Comparison of ENCODE assay signal across 8 mouse cellular contexts in the genomic region with DNA sequence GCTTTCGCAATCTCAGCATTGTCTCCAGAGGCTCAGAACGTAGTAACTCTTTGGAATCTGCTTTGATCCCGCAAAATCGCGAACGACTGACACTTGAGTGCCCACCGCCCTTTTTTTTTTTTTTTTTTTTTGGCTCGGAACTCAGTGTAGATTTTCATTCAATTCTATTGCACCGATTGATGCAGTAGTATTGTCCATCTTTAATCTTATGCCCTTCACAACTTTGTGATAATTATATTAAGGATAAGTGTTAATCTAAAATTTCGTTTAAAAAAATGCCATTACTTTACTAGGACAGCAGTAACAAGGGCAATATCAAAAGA. TPM values are rescaled to one million over a fixed set of nuclear protein-coding genes. Genes with fewer than 3 reads are reported as not detected.
DNase-seq lines count a peak whose midpoint lies in the region; ATAC-seq and TF ChIP-seq lines count a peak whose summit lies in the region.

No protein-coding gene starts in this region.

- WGBS in heart, embryonic 16.5 days = under 1% methylated on average over 10 of the region's 10 CpGs
- WGBS in bone marrow, adult 2 months = 2% methylated on average over 10 of the region's 10 CpGs
- under 1% methylated on average over 10 of the region's 10 CpGs for WGBS in hindbrain, embryonic 13.5 days
- under 1% methylated on average over 10 of the region's 10 CpGs for WGBS in midbrain, embryonic 13.5 days

- H3K9me3 ChIP-seq in heart, embryonic 16.5 days (replicated peaks; ENCODE audit: control insufficient read depth, low read length) = no peaks in the 10 kb centered on the region
- H3K9me3 ChIP-seq in hindbrain, embryonic 13.5 days = no peaks in the 10 kb centered on the region
- no peaks in the 10 kb centered on the region for H3K9me3 ChIP-seq in midbrain, embryonic 13.5 days

- peak overlapping the region; percentile 59 for H3K4me2 ChIP-seq in heart, embryonic 16.5 days (ENCODE audit: low read depth, low read length)
- H3K4me2 ChIP-seq in hindbrain, embryonic 13.5 days = peak overlapping the region; percentile 94
- peak overlapping the region; percentile 97 for H3K4me2 ChIP-seq in midbrain, embryonic 13.5 days (replicated peaks)

- H3K4me3 ChIP-seq in heart, embryonic 16.5 days (ENCODE audit: low read length) = peak overlapping the region; percentile 88
- H3K4me3 ChIP-seq in bone marrow, adult 2 months (replicated peaks; ENCODE audit: control insufficient read depth, low read depth, low read length) = peak overlapping the region; percentile 15
- peak overlapping the region; percentile 76 for H3K4me3 ChIP-seq in hindbrain, embryonic 13.5 days
- H3K4me3 ChIP-seq in midbrain, embryonic 13.5 days (replicated peaks) = peak overlapping the region; percentile 79

- H3K27ac ChIP-seq in heart, embryonic 16.5 days (ENCODE audit: low read length) = no peak overlapping the region
- H3K27ac ChIP-seq in bone marrow, adult 2 months (ENCODE audit: control insufficient read depth, insufficient read depth, low read depth, low read length, poor library complexity) = no peak overlapping the region
- no peak overlapping the region for H3K27ac ChIP-seq in hindbrain, embryonic 13.5 days
- no peak overlapping the region for H3K27ac ChIP-seq in midbrain, embryonic 13.5 days

- H3K27me3 ChIP-seq in heart, embryonic 16.5 days (ENCODE audit: control insufficient read depth, insufficient read depth, low read length) = no peaks in the 10 kb centered on the region
- H3K27me3 ChIP-seq in hindbrain, embryonic 13.5 days = no peaks in the 10 kb centered on the region
- H3K27me3 ChIP-seq in midbrain, embryonic 13.5 days = no peaks in the 10 kb centered on the region

- H3K36me3 ChIP-seq in heart, embryonic 16.5 days (ENCODE audit: control insufficient read depth, insufficient read depth) = peaks cover 7% of the 10 kb centered on the region
- no peaks in the 10 kb centered on the region for H3K36me3 ChIP-seq in hindbrain, embryonic 13.5 days
- H3K36me3 ChIP-seq in midbrain, embryonic 13.5 days = peaks cover 8% of the 10 kb centered on the region

- no peak for TF ChIP-seq POLR2A in bone marrow, adult 2 months (IDR thresholded peaks at IDR 0.05; ENCODE audit: borderline replicate concordance, control insufficient read depth, low read depth, low read length)

- peaks cover 9% of the 10 kb centered on the region for H3K4me1 ChIP-seq in heart, embryonic 16.5 days (ENCODE audit: control insufficient read depth, insufficient read depth, low read length)
- no peaks in the 10 kb centered on the region; the same call in 1 of the 2 replicates for H3K4me1 ChIP-seq in bone marrow, adult 2 months (ENCODE audit: control insufficient read depth, insufficient read depth, low read length)
- peaks cover 13% of the 10 kb centered on the region for H3K4me1 ChIP-seq in hindbrain, embryonic 13.5 days (replicated peaks)
- H3K4me1 ChIP-seq in midbrain, embryonic 13.5 days (replicated peaks) = peaks cover 14% of the 10 kb centered on the region

- no peak for TF ChIP-seq CTCF in bone marrow, adult 2 months (IDR thresholded peaks at IDR 0.05; ENCODE audit: control insufficient read depth, insufficient read depth, low read length)

- ATAC-seq in heart, embryonic 16.5 days (replicated peaks; ENCODE audit: extremely low read depth, insufficient read depth, low FRiP score) = no peak
- no peak for ATAC-seq in hindbrain, embryonic 13.5 days (ENCODE audit: low FRiP score)
- ATAC-seq in midbrain, embryonic 13.5 days = no peak

- intact Hi-C loops in gastrocnemius, postnatal 14 days (cut with DNase I; ENCODE audit: low total_unique reads) = no loop called here

- H3K9ac ChIP-seq in heart, embryonic 16.5 days (ENCODE audit: low read length) = peak overlapping the region; percentile 51; the same call in 1 of the 2 replicates
- H3K9ac ChIP-seq in hindbrain, embryonic 13.5 days = 0 out of 2 replicates have a peak overlapping the region, but pooled peaks have one; percentile 20
- 0 out of 2 replicates have a peak overlapping the region, but pooled peaks have one; percentile 14 for H3K9ac ChIP-seq in midbrain, embryonic 13.5 days (replicated peaks)

- DNase-seq in heart, adult 8-10 months (ENCODE audit: low spot score) = no peak
- no peak for DNase-seq in thymus, postnatal 14 days
- no peak for DNase-seq in cerebellum, adult 18-20 months
- DNase-seq in gastrocnemius, postnatal 14 days = no peak

RNA-seq across cellular contexts. Expression of gene 4933430I17Rik, which starts 0.3 kb away (rescaled TPM):
- polyA plus RNA-seq in heart, embryonic 16.5 days (2015; fragmentation: Nextera tagmentation; extraction: Ambion mirVana) = 0.32 and 0.41 TPM in 2 replicates
- under 1 TPM in 1 of 4 experiments, not detected in 3; 0.16 TPM for total RNA-seq in heart, adult 8-10 months (2022)
- not detected in 2 replicates for polyA plus RNA-seq in bone marrow, adult 2 months (2011; ENCODE audit: insufficient read depth, insufficient read length, low replicate concordance, missing spikeins)
- polyA plus RNA-seq in hindbrain, embryonic 13.5 days (2015; fragmentation: Nextera tagmentation; extraction: Ambion mirVana) = 0.55 and 0.82 TPM in 2 replicates
- 1.1 and 1.5 TPM in 2 replicates for polyA plus RNA-seq in midbrain, embryonic 13.5 days (2015; fragmentation: Nextera tagmentation; extraction: Ambion mirVana)
- total RNA-seq in gastrocnemius, postnatal 14 days (2021) = under 1 TPM; 0.33 to 0.45 TPM

RNA-seq across cellular contexts. Expression of gene Pole3, which starts 0.6 kb away (rescaled TPM):
- polyA plus RNA-seq in heart, embryonic 16.5 days (2015; fragmentation: Nextera tagmentation; extraction: Ambion mirVana) = 47.8 and 51.4 TPM in 2 replicates
- 10 to 100 TPM; 16.9 to 21.1 (median 17.9) TPM for total RNA-seq in heart, adult 8-10 months (2022)
- 56.5 and 57.6 TPM in 2 replicates for polyA plus RNA-seq in bone marrow, adult 2 months (2011; ENCODE audit: insufficient read depth, insufficient read length, low replicate concordance, missing spikeins)
- 68.2 and 70.3 TPM in 2 replicates for polyA plus RNA-seq in hindbrain, embryonic 13.5 days (2015; fragmentation: Nextera tagmentation; extraction: Ambion mirVana)
- polyA plus RNA-seq in midbrain, embryonic 13.5 days (2015; fragmentation: Nextera tagmentation; extraction: Ambion mirVana) = 81.3 and 87.2 TPM in 2 replicates
- total RNA-seq in gastrocnemius, postnatal 14 days (2021) = 10 to 100 TPM; 15.8 to 16.9 TPM

RNA-seq across cellular contexts. Expression of gene Alad, which starts 5.7 kb away (rescaled TPM):
- polyA plus RNA-seq in heart, embryonic 16.5 days (2015; fragmentation: Nextera tagmentation; extraction: Ambion mirVana) = 57.6 and 69.8 TPM in 2 replicates
- total RNA-seq in heart, adult 8-10 months (2022) = 10 to 100 TPM; 71.0 to 88.7 (median 82.7) TPM
- 321 and 356 TPM in 2 replicates for polyA plus RNA-seq in bone marrow, adult 2 months (2011; ENCODE audit: insufficient read depth, insufficient read length, low replicate concordance, missing spikeins)
- polyA plus RNA-seq in hindbrain, embryonic 13.5 days (2015; fragmentation: Nextera tagmentation; extraction: Ambion mirVana) = 64.2 and 66.1 TPM in 2 replicates
- 59.8 and 65.4 TPM in 2 replicates for polyA plus RNA-seq in midbrain, embryonic 13.5 days (2015; fragmentation: Nextera tagmentation; extraction: Ambion mirVana)
- 10 to 100 TPM; 21.9 to 22.1 TPM for total RNA-seq in gastrocnemius, postnatal 14 days (2021)

RNA-seq across cellular contexts. Expression of gene Hdhd3, which starts 22.2 kb away (rescaled TPM):
- polyA plus RNA-seq in heart, embryonic 16.5 days (2015; fragmentation: Nextera tagmentation; extraction: Ambion mirVana) = 9.6 and 10.0 TPM in 2 replicates
- total RNA-seq in heart, adult 8-10 months (2022) = 1 to 10 TPM; 4.7 to 6.9 (median 5.3) TPM
- not detected in 2 replicates for polyA plus RNA-seq in bone marrow, adult 2 months (2011; ENCODE audit: insufficient read depth, insufficient read length, low replicate concordance, missing spikeins)
- 13.3 and 15.5 TPM in 2 replicates for polyA plus RNA-seq in hindbrain, embryonic 13.5 days (2015; fragmentation: Nextera tagmentation; extraction: Ambion mirVana)
- polyA plus RNA-seq in midbrain, embryonic 13.5 days (2015; fragmentation: Nextera tagmentation; extraction: Ambion mirVana) = 13.2 and 14.3 TPM in 2 replicates
- 1 to 10 TPM; 3.1 to 3.5 TPM for total RNA-seq in gastrocnemius, postnatal 14 days (2021)

RNA-seq across cellular contexts. Expression of gene Rgs3, which starts 34.2 kb away (rescaled TPM):
- polyA plus RNA-seq in heart, embryonic 16.5 days (2015; fragmentation: Nextera tagmentation; extraction: Ambion mirVana) = 62.8 and 63.1 TPM in 2 replicates
- total RNA-seq in heart, adult 8-10 months (2022) = 10 to 100 TPM; 25.6 to 34.3 (median 30.5) TPM
- polyA plus RNA-seq in bone marrow, adult 2 months (2011; ENCODE audit: insufficient read depth, insufficient read length, low replicate concordance, missing spikeins) = 13.1 and 27.0 TPM in 2 replicates
- polyA plus RNA-seq in hindbrain, embryonic 13.5 days (2015; fragmentation: Nextera tagmentation; extraction: Ambion mirVana) = 65.3 and 71.0 TPM in 2 replicates
- polyA plus RNA-seq in midbrain, embryonic 13.5 days (2015; fragmentation: Nextera tagmentation; extraction: Ambion mirVana) = 65.9 and 70.0 TPM in 2 replicates
- total RNA-seq in gastrocnemius, postnatal 14 days (2021) = 10 to 100 TPM; 17.2 to 18.5 TPM

Comparison
In these comparisons a context has a peak if more than half of its experiments do, and no peak if none do; other contexts are left out.
1. H3K4me3 ChIP-seq: peak in every context shown above with its lines; median percentile 88 in heart, embryonic 16.5 days; 79 in midbrain, embryonic 13.5 days; 76 in hindbrain, embryonic 13.5 days; 15 in bone marrow, adult 2 months.